Mouse (Mus musculus): ENCODE data around the gene Spata21. TPM values are rescaled to one million over a fixed set of nuclear protein-coding genes. Genes with fewer than 3 reads are reported as not detected.

Gene Spata21
- polyA plus RNA-seq, 1 experiment from 2014 or later, result 0.55 TPM

- H3K36me3 ChIP-seq (ENCODE audit: insufficient read depth, low read length), result 0 out of 2 replicates have a peak, but pooled peaks cover 4% of the 10 kb centered on the region
- DNase-seq (ENCODE audit: low spot score) (no peak), ATAC-seq (replicated peaks; ENCODE audit: low FRiP score, low read depth) (no peak; the same call in 1 of the 2 replicates)
- H3K9me3 ChIP-seq (replicated peaks; ENCODE audit: low read length), result no peaks in the 10 kb centered on the region
- no peaks in the 10 kb centered on the region for H3K27me3 ChIP-seq (ENCODE audit: insufficient read depth, low read length)
- H3K4me3 ChIP-seq (replicated peaks; ENCODE audit: low read depth, low read length), result peak overlapping the region; percentile 14; the same call in 1 of the 2 replicates
- H3K4me1 ChIP-seq (replicated peaks; ENCODE audit: insufficient read depth, low read length), result peaks cover 22% of the 10 kb centered on the region; the same call in 1 of the 2 replicates
- peak overlapping the region; percentile 55 for H3K9ac ChIP-seq (ENCODE audit: low read depth, low read length)
- TF ChIP-seq CTCF (IDR thresholded peaks at IDR 0.05; ENCODE audit: low read depth), result no peak
- peak overlapping the region; percentile 46 for H3K4me2 ChIP-seq (ENCODE audit: low read length)
- WGBS, result 34% methylated on average over 8 of the region's 8 CpGs
- H3K27ac ChIP-seq, result peak overlapping the region; percentile 90
These were observed 35.0 kb upstream of the Spata21 start for GRCm38 (mm10) chr4:141053138-141053537.

- H3K36me3 ChIP-seq (ENCODE audit: insufficient read depth, low read length), result 0 out of 2 replicates have a peak, but pooled peaks cover 4% of the 10 kb centered on the region
- H3K4me3 ChIP-seq (replicated peaks; ENCODE audit: low read depth, low read length), result peak overlapping the region; percentile 14; the same call in 1 of the 2 replicates
- 26% methylated on average over 17 of the region's 17 CpGs for WGBS
- H3K9ac ChIP-seq (ENCODE audit: low read depth, low read length), result peak overlapping the region; percentile 55
- DNase-seq (ENCODE audit: low spot score) (peak; percentile 87), ATAC-seq (replicated peaks; ENCODE audit: low FRiP score, low read depth) (peak; percentile 93)
- H3K9me3 ChIP-seq (replicated peaks; ENCODE audit: low read length), result no peaks in the 10 kb centered on the region
- H3K4me1 ChIP-seq (replicated peaks; ENCODE audit: insufficient read depth, low read length), result peaks cover 23% of the 10 kb centered on the region; the same call in 1 of the 2 replicates
- H3K27me3 ChIP-seq (ENCODE audit: insufficient read depth, low read length), result no peaks in the 10 kb centered on the region
- no peak for TF ChIP-seq CTCF (IDR thresholded peaks at IDR 0.05; ENCODE audit: low read depth)
- peak overlapping the region; percentile 46 for H3K4me2 ChIP-seq (ENCODE audit: low read length)
- peak overlapping the region; percentile 90 for H3K27ac ChIP-seq
These were observed 34.5 kb upstream of the Spata21 start for GRCm38 (mm10) chr4:141053568-141054161.

- TF ChIP-seq CTCF (IDR thresholded peaks at IDR 0.05; ENCODE audit: low read depth), result peak; percentile 26; the same call in 1 of the 2 replicates
- Histone ChIP-seq H3K4me2 (ENCODE audit: low read length) (no peak overlapping the region), H3K27me3 (ENCODE audit: insufficient read depth, low read length) (no peaks in the 10 kb centered on the region), H3K27ac (no peak overlapping the region), H3K9ac (ENCODE audit: low read depth, low read length) (no peak overlapping the region), H3K9me3 (replicated peaks; ENCODE audit: low read length) (no peaks in the 10 kb centered on the region), H3K4me1 (replicated peaks; ENCODE audit: insufficient read depth, low read length) (peaks cover 23% of the 10 kb centered on the region), H3K36me3 (ENCODE audit: insufficient read depth, low read length) (0 out of 2 replicates have a peak, but pooled peaks cover 4% of the 10 kb centered on the region), H3K4me3 (replicated peaks; ENCODE audit: low read depth, low read length) (no peak overlapping the region)
- 95% methylated on average over 10 of the region's 10 CpGs for whole genome bisulfite sequencing
- DNase-seq (ENCODE audit: low spot score) (no peak), ATAC-seq (replicated peaks; ENCODE audit: low FRiP score, low read depth) (no peak)
These were observed 31.2 kb upstream of the Spata21 start for GRCm38 (mm10) chr4:141056970-141057369.

GRCm38 (mm10) chr4:141058835-141059234 lies 29.3 kb upstream of the Spata21 start:
- Histone ChIP-seq H3K36me3 (ENCODE audit: insufficient read depth, low read length) (0 out of 2 replicates have a peak, but pooled peaks cover 4% of the 10 kb centered on the region), H3K27me3 (ENCODE audit: insufficient read depth, low read length) (no peaks in the 10 kb centered on the region), H3K9me3 (replicated peaks; ENCODE audit: low read length) (no peaks in the 10 kb centered on the region), H3K4me3 (replicated peaks; ENCODE audit: low read depth, low read length) (no peak overlapping the region), H3K4me2 (ENCODE audit: low read length) (no peak overlapping the region), H3K4me1 (replicated peaks; ENCODE audit: insufficient read depth, low read length) (peaks cover 17% of the 10 kb centered on the region), H3K27ac (0 out of 2 replicates have a peak overlapping the region, but pooled peaks have one; percentile 92), H3K9ac (ENCODE audit: low read depth, low read length) (no peak overlapping the region)
- 63% methylated on average over 9 of the region's 9 CpGs for WGBS
- DNase-seq (ENCODE audit: low spot score) (no peak), ATAC-seq (replicated peaks; ENCODE audit: low FRiP score, low read depth) (no peak)
- TF ChIP-seq CTCF (IDR thresholded peaks at IDR 0.05; ENCODE audit: low read depth), result no peak

- peaks cover 17% of the 10 kb centered on the region for H3K4me1 ChIP-seq (replicated peaks; ENCODE audit: insufficient read depth, low read length)
- under 1% methylated on average over 32 of the region's 32 CpGs for WGBS
- peak overlapping the region; percentile 92 for H3K27ac ChIP-seq
- H3K9ac ChIP-seq (ENCODE audit: low read depth, low read length), result peak overlapping the region; percentile 81
- 0 out of 2 replicates have a peak, but pooled peaks cover 4% of the 10 kb centered on the region for H3K36me3 ChIP-seq (ENCODE audit: insufficient read depth, low read length)
- H3K27me3 ChIP-seq (ENCODE audit: insufficient read depth, low read length), result no peaks in the 10 kb centered on the region
- no peak for TF ChIP-seq CTCF (IDR thresholded peaks at IDR 0.05; ENCODE audit: low read depth)
- DNase-seq (ENCODE audit: low spot score), result no peak
- H3K4me3 ChIP-seq (replicated peaks; ENCODE audit: low read depth, low read length), result peak overlapping the region; percentile 62
- no peak for ATAC-seq (replicated peaks; ENCODE audit: low FRiP score, low read depth)
- H3K9me3 ChIP-seq (replicated peaks; ENCODE audit: low read length), result no peaks in the 10 kb centered on the region
- peak overlapping the region; percentile 83 for H3K4me2 ChIP-seq (ENCODE audit: low read length)
These were observed 28.3 kb upstream of the Spata21 start for GRCm38 (mm10) chr4:141059616-141060425.
